Mouse (Mus musculus) heart, postnatal 0 days (tissue): ENCODE results near the gene Ccn2.

Source experiments
- CTCF ChIP-seq: IDR thresholded peaks from 2 replicates; pipeline ENCODE4 v1.5.1; 2016; ENCODE audit warnings: antibody characterized with exemption, control low read depth, low read depth
- EP300 ChIP-seq: IDR thresholded peaks from 2 replicates; pipeline ENCODE4 v1.6.1; 2016; ENCODE audit warnings: antibody characterized with exemption, low read depth

GRCm38 (mm10) chr10:24603035-24603434 is 7.8 kb downstream of the Ccn2 start:
- TF ChIP-seq CTCF (no peak), EP300 (no peak)
